Mouse (Mus musculus): ENCODE data around the gene Rnf181. TPM values are rescaled to one million over a fixed set of nuclear protein-coding genes. Genes with fewer than 3 reads are reported as not detected.

Rnf181 gene
- polyA plus RNA-seq, 1 experiment from 2014 or later: 112 TPM

- no peaks in the 10 kb centered on the region for H3K27me3 ChIP-seq (replicated peaks; ENCODE audit: control insufficient read depth, insufficient read depth, low read length)
- no peaks in the 10 kb centered on the region for H3K9me3 ChIP-seq (ENCODE audit: control insufficient read depth, low read length)
- peak overlapping the region; percentile 70 for H3K27ac ChIP-seq (ENCODE audit: low read depth, low read length)
- peaks cover 8% of the 10 kb centered on the region; the same call in 1 of the 2 replicates for H3K36me3 ChIP-seq (ENCODE audit: control insufficient read depth, insufficient read depth, low read length)
- ATAC-seq (replicated peaks; ENCODE audit: low FRiP score) (peak; percentile 54), DNase-seq (ENCODE audit: low spot score) (no peak)
- peaks cover 29% of the 10 kb centered on the region for H3K4me1 ChIP-seq (replicated peaks; ENCODE audit: control insufficient read depth, insufficient read depth, low read length)
- peak overlapping the region; percentile 91 for H3K9ac ChIP-seq (ENCODE audit: low read depth, low read length)
- 1% methylated on average over 42 of the region's 42 CpGs for WGBS
- H3K4me2 ChIP-seq: peak overlapping the region; percentile 97
- H3K4me3 ChIP-seq (ENCODE audit: low read depth, low read length): peak overlapping the region; percentile 95
These were observed 22.2 kb downstream of the Rnf181 start for GRCm38 (mm10) chr6:72344396-72345073.

GRCm38 (mm10) chr6:72340481-72340880 lies 26.3 kb downstream of the Rnf181 start:
- 69% methylated on average over 2 of the region's 2 CpGs for WGBS
- H3K9me3 ChIP-seq (ENCODE audit: control insufficient read depth, low read length): no peaks in the 10 kb centered on the region
- no peak overlapping the region for H3K4me2 ChIP-seq
- DNase-seq (ENCODE audit: low spot score) (no peak), ATAC-seq (replicated peaks; ENCODE audit: low FRiP score) (no peak)
- H3K36me3 ChIP-seq (ENCODE audit: control insufficient read depth, insufficient read depth, low read length): peaks cover 31% of the 10 kb centered on the region
- no peak overlapping the region for H3K4me3 ChIP-seq (ENCODE audit: low read depth, low read length)
- no peaks in the 10 kb centered on the region for H3K27me3 ChIP-seq (replicated peaks; ENCODE audit: control insufficient read depth, insufficient read depth, low read length)
- H3K4me1 ChIP-seq (replicated peaks; ENCODE audit: control insufficient read depth, insufficient read depth, low read length): peaks cover 15% of the 10 kb centered on the region
- no peak overlapping the region for H3K27ac ChIP-seq (ENCODE audit: low read depth, low read length)
- no peak overlapping the region for H3K9ac ChIP-seq (ENCODE audit: low read depth, low read length)

GRCm38 (mm10) chr6:72333111-72333510 lies 33.6 kb downstream of the Rnf181 start:
- WGBS: 67% methylated on average over 5 of the region's 5 CpGs
- peak; percentile 18; the same call in 1 of the 2 replicates for ATAC-seq (replicated peaks; ENCODE audit: low FRiP score)
- H3K27ac ChIP-seq (ENCODE audit: low read depth, low read length): no peak overlapping the region

GRCm38 (mm10) chr6:72330133-72330532 lies 36.6 kb downstream of the Rnf181 start:
- no peak overlapping the region for H3K4me3 ChIP-seq (ENCODE audit: low read depth, low read length)
- WGBS: 93% methylated on average over 4 of the region's 4 CpGs
- ATAC-seq (replicated peaks; ENCODE audit: low FRiP score) (no peak), DNase-seq (ENCODE audit: low spot score) (no peak)
- H3K4me1 ChIP-seq (replicated peaks; ENCODE audit: control insufficient read depth, insufficient read depth, low read length): no peaks in the 10 kb centered on the region
- H3K9me3 ChIP-seq (ENCODE audit: control insufficient read depth, low read length): no peaks in the 10 kb centered on the region
- no peak overlapping the region for H3K27ac ChIP-seq (ENCODE audit: low read depth, low read length)
- peaks cover 40% of the 10 kb centered on the region for H3K36me3 ChIP-seq (ENCODE audit: control insufficient read depth, insufficient read depth, low read length)
- no peak overlapping the region for H3K4me2 ChIP-seq
- no peaks in the 10 kb centered on the region for H3K27me3 ChIP-seq (replicated peaks; ENCODE audit: control insufficient read depth, insufficient read depth, low read length)
- H3K9ac ChIP-seq (ENCODE audit: low read depth, low read length): no peak overlapping the region

More at GRCm38 (mm10) chr6:72333111-72333510, 33.6 kb downstream of the Rnf181 start:
- H3K9me3 ChIP-seq (ENCODE audit: control insufficient read depth, low read length): no peaks in the 10 kb centered on the region
- H3K27me3 ChIP-seq (replicated peaks; ENCODE audit: control insufficient read depth, insufficient read depth, low read length): no peaks in the 10 kb centered on the region
- H3K4me3 ChIP-seq (ENCODE audit: low read depth, low read length): no peak overlapping the region
- H3K36me3 ChIP-seq (ENCODE audit: control insufficient read depth, insufficient read depth, low read length): peaks cover 45% of the 10 kb centered on the region
- H3K4me2 ChIP-seq: no peak overlapping the region
- no peak for DNase-seq (ENCODE audit: low spot score)
- H3K9ac ChIP-seq (ENCODE audit: low read depth, low read length): no peak overlapping the region
- no peaks in the 10 kb centered on the region for H3K4me1 ChIP-seq (replicated peaks; ENCODE audit: control insufficient read depth, insufficient read depth, low read length)

GRCm38 (mm10) chr6:72329019-72329418 lies 37.7 kb downstream of the Rnf181 start:
- no peaks in the 10 kb centered on the region for H3K27me3 ChIP-seq (replicated peaks; ENCODE audit: control insufficient read depth, insufficient read depth, low read length)
- H3K4me1 ChIP-seq (replicated peaks; ENCODE audit: control insufficient read depth, insufficient read depth, low read length): 0 out of 2 replicates have a peak, but pooled peaks cover 3% of the 10 kb centered on the region
- H3K27ac ChIP-seq (ENCODE audit: low read depth, low read length): no peak overlapping the region
- WGBS: 88% methylated on average over 5 of the region's 5 CpGs
- H3K4me2 ChIP-seq: no peak overlapping the region
- H3K36me3 ChIP-seq (ENCODE audit: control insufficient read depth, insufficient read depth, low read length): peaks cover 40% of the 10 kb centered on the region
- H3K9me3 ChIP-seq (ENCODE audit: control insufficient read depth, low read length): no peaks in the 10 kb centered on the region
- DNase-seq (ENCODE audit: low spot score) (no peak), ATAC-seq (replicated peaks; ENCODE audit: low FRiP score) (no peak)
- no peak overlapping the region for H3K9ac ChIP-seq (ENCODE audit: low read depth, low read length)
- H3K4me3 ChIP-seq (ENCODE audit: low read depth, low read length): no peak overlapping the region

- H3K9ac ChIP-seq (ENCODE audit: low read depth, low read length): no peak overlapping the region
- WGBS: 71% methylated on average over 6 of the region's 6 CpGs
- no peak for DNase-seq (ENCODE audit: low spot score)
These were observed 40.5 kb downstream of the Rnf181 start for GRCm38 (mm10) chr6:72326274-72326673.

GRCm38 (mm10) chr6:72323786-72324508 lies 42.8 kb downstream of the Rnf181 start:
- Histone ChIP-seq H3K9ac (ENCODE audit: low read depth, low read length) (no peak overlapping the region; the same call in 1 of the 2 replicates), H3K4me3 (ENCODE audit: low read depth, low read length) (no peak overlapping the region), H3K36me3 (ENCODE audit: control insufficient read depth, insufficient read depth, low read length) (peaks cover 51% of the 10 kb centered on the region), H3K4me1 (replicated peaks; ENCODE audit: control insufficient read depth, insufficient read depth, low read length) (0 out of 2 replicates have a peak, but pooled peaks cover 5% of the 10 kb centered on the region), H3K4me2 (no peak overlapping the region), H3K27ac (ENCODE audit: low read depth, low read length) (peak overlapping the region; percentile 74), H3K9me3 (ENCODE audit: control insufficient read depth, low read length) (no peaks in the 10 kb centered on the region), H3K27me3 (replicated peaks; ENCODE audit: control insufficient read depth, insufficient read depth, low read length) (no peaks in the 10 kb centered on the region)
- ATAC-seq (replicated peaks; ENCODE audit: low FRiP score) (peak; percentile 98), DNase-seq (ENCODE audit: low spot score) (no peak)
- 70% methylated on average over 6 of the region's 6 CpGs for WGBS

More at GRCm38 (mm10) chr6:72326274-72326673, 40.5 kb downstream of the Rnf181 start:
- peaks cover 39% of the 10 kb centered on the region for H3K36me3 ChIP-seq (ENCODE audit: control insufficient read depth, insufficient read depth, low read length)
- no peaks in the 10 kb centered on the region for H3K9me3 ChIP-seq (ENCODE audit: control insufficient read depth, low read length)
- no peaks in the 10 kb centered on the region for H3K27me3 ChIP-seq (replicated peaks; ENCODE audit: control insufficient read depth, insufficient read depth, low read length)
- H3K4me2 ChIP-seq: no peak overlapping the region
- no peak for ATAC-seq (replicated peaks; ENCODE audit: low FRiP score)
- no peak overlapping the region for H3K4me3 ChIP-seq (ENCODE audit: low read depth, low read length)
- H3K27ac ChIP-seq (ENCODE audit: low read depth, low read length): no peak overlapping the region
- 0 out of 2 replicates have a peak, but pooled peaks cover 5% of the 10 kb centered on the region for H3K4me1 ChIP-seq (replicated peaks; ENCODE audit: control insufficient read depth, insufficient read depth, low read length)

- H3K27ac ChIP-seq (ENCODE audit: low read depth, low read length): no peak overlapping the region
- no peaks in the 10 kb centered on the region for H3K9me3 ChIP-seq (ENCODE audit: control insufficient read depth, low read length)
- 0 out of 2 replicates have a peak, but pooled peaks cover 5% of the 10 kb centered on the region for H3K4me1 ChIP-seq (replicated peaks; ENCODE audit: control insufficient read depth, insufficient read depth, low read length)
- DNase-seq (ENCODE audit: low spot score) (no peak), ATAC-seq (replicated peaks; ENCODE audit: low FRiP score) (no peak)
- WGBS: 89% methylated on average over 3 of the region's 3 CpGs
- peaks cover 57% of the 10 kb centered on the region for H3K36me3 ChIP-seq (ENCODE audit: control insufficient read depth, insufficient read depth, low read length)
- no peaks in the 10 kb centered on the region for H3K27me3 ChIP-seq (replicated peaks; ENCODE audit: control insufficient read depth, insufficient read depth, low read length)
- H3K4me2 ChIP-seq: no peak overlapping the region
- H3K4me3 ChIP-seq (ENCODE audit: low read depth, low read length): no peak overlapping the region
- H3K9ac ChIP-seq (ENCODE audit: low read depth, low read length): no peak overlapping the region
These were observed 43.8 kb downstream of the Rnf181 start for GRCm38 (mm10) chr6:72322936-72323335.
